8 mouse cellular contexts compared by ENCODE assay signal in genomic region chr14:79658286-79658685, GRCm38 (mm10). TPM values are rescaled to one million over a fixed set of nuclear protein-coding genes. Genes with fewer than 3 reads are reported as not detected.
DNase-seq lines count a peak whose midpoint lies in the region; ATAC-seq and TF ChIP-seq lines count a peak whose summit lies in the region.

No protein-coding gene starts in this region.

- H3K27ac ChIP-seq in stomach, embryonic 16.5 days (ENCODE audit: low read length): no peak overlapping the region
- no peak overlapping the region for H3K27ac ChIP-seq in stomach, postnatal 0 days (replicated peaks)
- peak overlapping the region; percentile 9; the same call in 1 of the 2 replicates for H3K27ac ChIP-seq in heart, embryonic 13.5 days (replicated peaks)

- no peak overlapping the region for H3K4me3 ChIP-seq in stomach, embryonic 16.5 days (replicated peaks; ENCODE audit: low read length)
- no peak overlapping the region for H3K4me3 ChIP-seq in stomach, postnatal 0 days (ENCODE audit: low read depth, low read length)
- no peak overlapping the region for H3K4me3 ChIP-seq in heart, embryonic 13.5 days

- H3K9me3 ChIP-seq in stomach, embryonic 16.5 days (replicated peaks; ENCODE audit: control insufficient read depth, low read length): no peaks in the 10 kb centered on the region
- H3K9me3 ChIP-seq in stomach, postnatal 0 days (ENCODE audit: control insufficient read depth, low read length): no peaks in the 10 kb centered on the region
- no peaks in the 10 kb centered on the region for H3K9me3 ChIP-seq in heart, embryonic 13.5 days

- H3K27me3 ChIP-seq in stomach, embryonic 16.5 days (ENCODE audit: control insufficient read depth, insufficient read depth, low read length): no peaks in the 10 kb centered on the region
- no peaks in the 10 kb centered on the region for H3K27me3 ChIP-seq in stomach, postnatal 0 days (ENCODE audit: control insufficient read depth, insufficient read depth, low read length)
- peaks cover 20% of the 10 kb centered on the region; the same call in 1 of the 2 replicates for H3K27me3 ChIP-seq in heart, embryonic 13.5 days (replicated peaks)

- no peak overlapping the region for H3K4me2 ChIP-seq in stomach, embryonic 16.5 days (ENCODE audit: low read depth, low read length)
- H3K4me2 ChIP-seq in stomach, postnatal 0 days (replicated peaks; ENCODE audit: low read depth): no peak overlapping the region
- H3K4me2 ChIP-seq in heart, embryonic 13.5 days: no peak overlapping the region

- WGBS in stomach, embryonic 16.5 days: 73% methylated on average over 5 of the region's 5 CpGs
- 77% methylated on average over 5 of the region's 5 CpGs for WGBS in stomach, postnatal 0 days
- 61% methylated on average over 5 of the region's 5 CpGs for WGBS in heart, embryonic 13.5 days

- H3K9ac ChIP-seq in stomach, embryonic 16.5 days (ENCODE audit: low read length): no peak overlapping the region
- no peak overlapping the region for H3K9ac ChIP-seq in stomach, postnatal 0 days (ENCODE audit: low read length)
- H3K9ac ChIP-seq in heart, embryonic 13.5 days: no peak overlapping the region

- ATAC-seq in stomach, embryonic 16.5 days (ENCODE audit: insufficient read depth, low FRiP score): peak; percentile 35; the same call in 1 of the 2 replicates
- ATAC-seq in stomach, postnatal 0 days (ENCODE audit: low FRiP score, low TSS enrichment): no peak
- no peak for ATAC-seq in heart, embryonic 13.5 days (ENCODE audit: extremely low read depth, insufficient number of reproducible peaks, low FRiP score, low TSS enrichment)

- no peak for TF ChIP-seq CTCF in stomach, postnatal 0 days (IDR thresholded peaks at IDR 0.05; ENCODE audit: low read depth)

- no peak for TF ChIP-seq EP300 in stomach, postnatal 0 days (optimal IDR thresholded peaks at IDR 0.05)

- DNase-seq in stomach, postnatal 0 days (ENCODE audit: low spot score): no peak
- peak; percentile 31 to 44 for DNase-seq in left cerebral cortex, adult 18-20 months (ENCODE audit: low spot score in 2 of 2)
- DNase-seq in right cerebral cortex, postnatal 36 days (ENCODE audit: low spot score in 2 of 2): peak; percentile 54 to 57
- DNase-seq in thymus, postnatal 0 days (ENCODE audit: low spot score): no peak
- DNase-seq in urinary bladder, adult 18-20 months (ENCODE audit: low spot score in 2 of 2): no peak
- no peak for DNase-seq in thymus, postnatal 14 days

- H3K36me3 ChIP-seq in stomach, embryonic 16.5 days (ENCODE audit: control insufficient read depth, insufficient read depth, low read length): no peaks in the 10 kb centered on the region
- H3K36me3 ChIP-seq in stomach, postnatal 0 days (ENCODE audit: control insufficient read depth, insufficient read depth, low read length): no peaks in the 10 kb centered on the region
- H3K36me3 ChIP-seq in heart, embryonic 13.5 days: no peaks in the 10 kb centered on the region

- 0 out of 2 replicates have a peak, but pooled peaks cover 6% of the 10 kb centered on the region for H3K4me1 ChIP-seq in stomach, embryonic 16.5 days (ENCODE audit: control insufficient read depth, insufficient read depth, low read length)
- H3K4me1 ChIP-seq in stomach, postnatal 0 days (replicated peaks; ENCODE audit: control insufficient read depth, insufficient read depth): 0 out of 2 replicates have a peak, but pooled peaks cover 3% of the 10 kb centered on the region
- peaks cover 13% of the 10 kb centered on the region for H3K4me1 ChIP-seq in heart, embryonic 13.5 days

RNA-seq across cellular contexts. Expression of gene Cnmd, which starts 3.7 kb away (rescaled TPM):
- polyA plus RNA-seq in stomach, embryonic 16.5 days (2015; fragmentation: Nextera tagmentation; extraction: Ambion mirVana): 2.0 and 3.1 TPM in 2 replicates
- 0.49 and 0.56 TPM in 2 replicates for polyA plus RNA-seq in stomach, postnatal 0 days (2015; fragmentation: Nextera tagmentation; extraction: Ambion mirVana)
- polyA plus RNA-seq in heart, embryonic 13.5 days (2015; fragmentation: Nextera tagmentation; extraction: Ambion mirVana): 2.2 and 2.9 TPM in 2 replicates
- 1 to 10 TPM; 1.5 to 2.2 TPM for total RNA-seq in left cerebral cortex, adult 18-20 months (2021)
- polyA plus RNA-seq in thymus, postnatal 0 days (2015; fragmentation: Nextera tagmentation; extraction: Ambion mirVana): 11.1 and 13.5 TPM in 2 replicates

Comparison
In these comparisons a context has a peak if more than half of its experiments do, and no peak if none do; other contexts are left out.
1. DNase-seq: peak in left cerebral cortex, adult 18-20 months (2 of 2) and right cerebral cortex, postnatal 36 days (2 of 2); none in stomach, postnatal 0 days (single experiment), thymus, postnatal 0 days (single experiment), urinary bladder, adult 18-20 months (0 of 2) and thymus, postnatal 14 days (single experiment).